Mouse (Mus musculus): ENCODE data around the gene Krtap26-1. TPM values are rescaled to one million over a fixed set of nuclear protein-coding genes. Genes with fewer than 3 reads are reported as not detected.

Gene Krtap26-1
- polyA plus RNA-seq, 1 experiment from 2014 or later = not detected

GRCm38 (mm10) chr16:88640053-88640452 is 7.5 kb downstream of the Krtap26-1 start:
- H3K9ac ChIP-seq (ENCODE audit: low read depth, low read length) = no peak overlapping the region
- ATAC-seq = no peak
- 91% methylated on average over 3 of the region's 3 CpGs for WGBS

GRCm38 (mm10) chr16:88635142-88635541 is 12.5 kb downstream of the Krtap26-1 start:
- Histone ChIP-seq H3K36me3 (ENCODE audit: control insufficient read depth, insufficient read depth, low read length) (no peaks in the 10 kb centered on the region), H3K9me3 (ENCODE audit: control insufficient read depth, low read length) (no peaks in the 10 kb centered on the region), H3K27me3 (replicated peaks; ENCODE audit: control insufficient read depth, insufficient read depth, low read length) (no peaks in the 10 kb centered on the region), H3K4me3 (ENCODE audit: low read length) (no peak overlapping the region), H3K27ac (ENCODE audit: low read depth, low read length) (no peak overlapping the region), H3K4me1 (ENCODE audit: control insufficient read depth, insufficient read depth, low read depth, low read length) (no peaks in the 10 kb centered on the region), H3K9ac (ENCODE audit: low read depth, low read length) (no peak overlapping the region), H3K4me2 (ENCODE audit: low read length) (no peak overlapping the region)
- peak; percentile 60 for ATAC-seq
- WGBS = 44% methylated on average over 4 of the region's 4 CpGs

More at GRCm38 (mm10) chr16:88640053-88640452, 7.5 kb downstream of the Krtap26-1 start:
- Histone ChIP-seq H3K4me2 (ENCODE audit: low read length) (no peak overlapping the region), H3K27ac (ENCODE audit: low read depth, low read length) (no peak overlapping the region), H3K4me1 (ENCODE audit: control insufficient read depth, insufficient read depth, low read depth, low read length) (no peaks in the 10 kb centered on the region), H3K27me3 (replicated peaks; ENCODE audit: control insufficient read depth, insufficient read depth, low read length) (no peaks in the 10 kb centered on the region), H3K4me3 (ENCODE audit: low read length) (no peak overlapping the region), H3K36me3 (ENCODE audit: control insufficient read depth, insufficient read depth, low read length) (no peaks in the 10 kb centered on the region), H3K9me3 (ENCODE audit: control insufficient read depth, low read length) (0 out of 2 replicates have a peak, but pooled peaks cover 2% of the 10 kb centered on the region)

- H3K4me2 ChIP-seq (ENCODE audit: low read length) = no peak overlapping the region
- H3K27ac ChIP-seq (ENCODE audit: low read depth, low read length) = no peak overlapping the region
- no peak for ATAC-seq
- H3K27me3 ChIP-seq (replicated peaks; ENCODE audit: control insufficient read depth, insufficient read depth, low read length) = no peaks in the 10 kb centered on the region
- no peak overlapping the region for H3K4me3 ChIP-seq (ENCODE audit: low read length)
- H3K4me1 ChIP-seq (ENCODE audit: control insufficient read depth, insufficient read depth, low read depth, low read length) = no peaks in the 10 kb centered on the region
- WGBS = 69% methylated on average over 4 of the region's 4 CpGs
- no peaks in the 10 kb centered on the region for H3K36me3 ChIP-seq (ENCODE audit: control insufficient read depth, insufficient read depth, low read length)
- no peaks in the 10 kb centered on the region for H3K9me3 ChIP-seq (ENCODE audit: control insufficient read depth, low read length)
- no peak overlapping the region for H3K9ac ChIP-seq (ENCODE audit: low read depth, low read length)
Observed at GRCm38 (mm10) chr16:88631474-88631873, 16.1 kb downstream of the Krtap26-1 start.

- 96% methylated on average over 4 of the region's 4 CpGs for WGBS
- H3K4me1 ChIP-seq (ENCODE audit: control insufficient read depth, insufficient read depth, low read depth, low read length) = no peaks in the 10 kb centered on the region
- H3K9me3 ChIP-seq (ENCODE audit: control insufficient read depth, low read length) = no peaks in the 10 kb centered on the region
Observed at GRCm38 (mm10) chr16:88627566-88627965, 20.0 kb downstream of the Krtap26-1 start, which contains the start of gene 2310079G19Rik. TSS of gene 2310079G19Rik (minus strand) at chr16:88627666.

GRCm38 (mm10) chr16:88612712-88613111 is 34.9 kb downstream of the Krtap26-1 start:
- Histone ChIP-seq H3K27ac (ENCODE audit: low read depth, low read length) (no peak overlapping the region), H3K9me3 (ENCODE audit: control insufficient read depth, low read length) (no peaks in the 10 kb centered on the region)

More at GRCm38 (mm10) chr16:88627566-88627965, 20.0 kb downstream of the Krtap26-1 start, which contains the start of gene 2310079G19Rik:
- H3K4me3 ChIP-seq (ENCODE audit: low read length) = no peak within 1 kb of the TSS
- no peaks in the 10 kb centered on the region for H3K27me3 ChIP-seq (replicated peaks; ENCODE audit: control insufficient read depth, insufficient read depth, low read length)
- H3K9ac ChIP-seq (ENCODE audit: low read depth, low read length) = no peak within 1 kb of the TSS
- H3K27ac ChIP-seq (ENCODE audit: low read depth, low read length) = no peak within 1 kb of the TSS
- no peak for ATAC-seq
- no peaks in the 10 kb centered on the region for H3K36me3 ChIP-seq (ENCODE audit: control insufficient read depth, insufficient read depth, low read length)
- H3K4me2 ChIP-seq (ENCODE audit: low read length) = no peak within 1 kb of the TSS

GRCm38 (mm10) chr16:88611922-88612321 is 35.7 kb downstream of the Krtap26-1 start, which contains the start of gene Krtap24-1:
TSS of gene Krtap24-1 (minus strand) at chr16:88612279.
- no peaks in the 10 kb centered on the region for H3K4me1 ChIP-seq (ENCODE audit: control insufficient read depth, insufficient read depth, low read depth, low read length)
- H3K4me2 ChIP-seq (ENCODE audit: low read length) = no peak within 1 kb of the TSS
- H3K27ac ChIP-seq (ENCODE audit: low read depth, low read length) = no peak within 1 kb of the TSS
- no peak within 1 kb of the TSS for H3K4me3 ChIP-seq (ENCODE audit: low read length)
- no peak within 1 kb of the TSS for H3K9ac ChIP-seq (ENCODE audit: low read depth, low read length)
- WGBS = 86% methylated on average over 8 of the region's 8 CpGs
- H3K9me3 ChIP-seq (ENCODE audit: control insufficient read depth, low read length) = no peaks in the 10 kb centered on the region
- no peaks in the 10 kb centered on the region for H3K36me3 ChIP-seq (ENCODE audit: control insufficient read depth, insufficient read depth, low read length)
- ATAC-seq = no peak
- no peaks in the 10 kb centered on the region for H3K27me3 ChIP-seq (replicated peaks; ENCODE audit: control insufficient read depth, insufficient read depth, low read length)

More at GRCm38 (mm10) chr16:88612712-88613111, 34.9 kb downstream of the Krtap26-1 start:
- H3K36me3 ChIP-seq (ENCODE audit: control insufficient read depth, insufficient read depth, low read length) = no peaks in the 10 kb centered on the region
- ATAC-seq = no peak
- H3K4me2 ChIP-seq (ENCODE audit: low read length) = no peak overlapping the region
- H3K4me1 ChIP-seq (ENCODE audit: control insufficient read depth, insufficient read depth, low read depth, low read length) = no peaks in the 10 kb centered on the region
- H3K9ac ChIP-seq (ENCODE audit: low read depth, low read length) = no peak overlapping the region
- 67% methylated on average over 4 of the region's 4 CpGs for WGBS
- H3K4me3 ChIP-seq (ENCODE audit: low read length) = no peak overlapping the region
- no peaks in the 10 kb centered on the region for H3K27me3 ChIP-seq (replicated peaks; ENCODE audit: control insufficient read depth, insufficient read depth, low read length)

GRCm38 (mm10) chr16:88604570-88604969 is 43.0 kb downstream of the Krtap26-1 start:
- Histone ChIP-seq H3K27me3 (replicated peaks; ENCODE audit: control insufficient read depth, insufficient read depth, low read length) (no peaks in the 10 kb centered on the region), H3K4me2 (ENCODE audit: low read length) (no peak overlapping the region), H3K4me3 (ENCODE audit: low read length) (no peak overlapping the region), H3K36me3 (ENCODE audit: control insufficient read depth, insufficient read depth, low read length) (no peaks in the 10 kb centered on the region), H3K27ac (ENCODE audit: low read depth, low read length) (no peak overlapping the region), H3K4me1 (ENCODE audit: control insufficient read depth, insufficient read depth, low read depth, low read length) (no peaks in the 10 kb centered on the region), H3K9ac (ENCODE audit: low read depth, low read length) (no peak overlapping the region), H3K9me3 (ENCODE audit: control insufficient read depth, low read length) (no peaks in the 10 kb centered on the region)
- no peak for ATAC-seq
- 82% methylated on average over 6 of the region's 6 CpGs for WGBS

- 68% methylated on average over 1 of the region's 1 CpGs for WGBS
- no peaks in the 10 kb centered on the region for H3K9me3 ChIP-seq (ENCODE audit: control insufficient read depth, low read length)
- no peak overlapping the region for H3K27ac ChIP-seq (ENCODE audit: low read depth, low read length)
- no peak overlapping the region for H3K9ac ChIP-seq (ENCODE audit: low read depth, low read length)
- ATAC-seq = no peak
- no peaks in the 10 kb centered on the region for H3K27me3 ChIP-seq (replicated peaks; ENCODE audit: control insufficient read depth, insufficient read depth, low read length)
- H3K4me3 ChIP-seq (ENCODE audit: low read length) = no peak overlapping the region
- no peaks in the 10 kb centered on the region for H3K4me1 ChIP-seq (ENCODE audit: control insufficient read depth, insufficient read depth, low read depth, low read length)
- H3K36me3 ChIP-seq (ENCODE audit: control insufficient read depth, insufficient read depth, low read length) = no peaks in the 10 kb centered on the region
- no peak overlapping the region for H3K4me2 ChIP-seq (ENCODE audit: low read length)
Observed at GRCm38 (mm10) chr16:88602464-88602863, 45.1 kb downstream of the Krtap26-1 start.

GRCm38 (mm10) chr16:88600303-88600702 is 47.3 kb downstream of the Krtap26-1 start:
- Histone ChIP-seq H3K4me2 (ENCODE audit: low read length) (no peak overlapping the region), H3K9me3 (ENCODE audit: control insufficient read depth, low read length) (no peaks in the 10 kb centered on the region), H3K27ac (ENCODE audit: low read depth, low read length) (no peak overlapping the region), H3K36me3 (ENCODE audit: control insufficient read depth, insufficient read depth, low read length) (no peaks in the 10 kb centered on the region), H3K4me3 (ENCODE audit: low read length) (no peak overlapping the region), H3K9ac (ENCODE audit: low read depth, low read length) (no peak overlapping the region), H3K27me3 (replicated peaks; ENCODE audit: control insufficient read depth, insufficient read depth, low read length) (no peaks in the 10 kb centered on the region), H3K4me1 (ENCODE audit: control insufficient read depth, insufficient read depth, low read depth, low read length) (no peaks in the 10 kb centered on the region)
- ATAC-seq = no peak
- 77% methylated on average over 8 of the region's 8 CpGs for WGBS

All from hindbrain, embryonic 16.5 days (tissue).